Mouse (Mus musculus): ENCODE data around the gene Gm20388. TPM values are rescaled to one million over a fixed set of nuclear protein-coding genes. Genes with fewer than 3 reads are reported as not detected.

Gene Gm20388
- polyA plus RNA-seq, 1 experiment from 2014 or later, result not detected

DNA sequence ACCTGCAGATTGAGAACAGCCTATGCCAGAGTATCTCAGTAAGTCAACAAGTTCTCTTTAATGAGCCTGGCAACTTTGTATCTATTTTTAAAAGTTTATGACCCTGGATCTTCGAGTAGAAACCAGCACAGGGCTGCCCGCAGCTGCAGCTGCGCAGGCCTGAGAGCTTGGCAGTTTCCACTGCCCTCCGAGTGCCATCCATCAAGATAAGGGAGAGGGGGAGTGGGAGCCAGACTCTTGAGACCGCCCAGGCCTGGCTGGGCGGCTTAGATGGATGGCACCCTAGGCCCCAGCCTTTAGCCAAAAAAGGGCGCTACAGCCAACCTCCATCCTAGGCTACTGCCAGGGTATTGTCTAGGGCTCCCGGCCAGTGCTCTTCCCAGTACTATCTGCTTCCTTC is 1074.2 kb downstream of the Gm20388 start:
- WGBS, result 77% methylated on average over 8 of the region's 8 CpGs
- ATAC-seq (ENCODE audit: low FRiP score), result no peak
- Histone ChIP-seq H3K27ac (no peak overlapping the region), H3K27me3 (ENCODE audit: control insufficient read depth, insufficient read depth, low read length) (no peaks in the 10 kb centered on the region), H3K4me2 (replicated peaks) (no peak overlapping the region), H3K9me3 (ENCODE audit: control insufficient read depth, low read length) (no peaks in the 10 kb centered on the region), H3K4me1 (replicated peaks; ENCODE audit: control insufficient read depth, insufficient read depth, low read length) (no peaks in the 10 kb centered on the region), H3K36me3 (replicated peaks; ENCODE audit: control insufficient read depth, insufficient read depth) (no peaks in the 10 kb centered on the region), H3K9ac (no peak overlapping the region), H3K4me3 (replicated peaks; ENCODE audit: low read length) (no peak overlapping the region)
- no peak for DNase-seq (ENCODE audit: low spot score)

DNA sequence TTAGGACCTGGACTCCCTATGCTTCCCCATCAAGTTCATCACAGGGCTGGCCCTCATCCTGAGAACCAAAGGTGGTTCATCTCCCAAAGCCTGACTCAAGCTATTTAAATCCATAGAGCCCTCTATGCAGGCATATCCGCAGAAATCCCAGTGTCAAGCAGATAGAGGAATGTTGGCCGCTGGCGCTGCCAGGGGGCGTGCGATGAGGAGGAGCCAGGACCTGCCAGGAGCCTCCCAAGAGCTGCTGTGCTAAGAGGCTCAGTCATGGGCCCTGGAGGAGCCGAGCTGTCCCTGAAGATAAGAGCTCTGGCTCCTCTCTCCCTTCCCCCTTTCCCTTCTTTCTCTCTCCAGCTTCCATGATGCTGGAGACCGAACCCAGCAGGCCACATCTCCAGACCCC is 1075.4 kb downstream of the Gm20388 start:
- no peak overlapping the region for H3K4me2 ChIP-seq (replicated peaks)
- WGBS, result 79% methylated on average over 6 of the region's 7 CpGs
- no peak overlapping the region for H3K9ac ChIP-seq
- H3K36me3 ChIP-seq (replicated peaks; ENCODE audit: control insufficient read depth, insufficient read depth), result no peaks in the 10 kb centered on the region
- H3K9me3 ChIP-seq (ENCODE audit: control insufficient read depth, low read length), result no peaks in the 10 kb centered on the region
- no peaks in the 10 kb centered on the region for H3K27me3 ChIP-seq (ENCODE audit: control insufficient read depth, insufficient read depth, low read length)
- no peaks in the 10 kb centered on the region for H3K4me1 ChIP-seq (replicated peaks; ENCODE audit: control insufficient read depth, insufficient read depth, low read length)
- no peak overlapping the region for H3K27ac ChIP-seq
- DNase-seq (ENCODE audit: low spot score) (no peak), ATAC-seq (ENCODE audit: low FRiP score) (no peak)
- H3K4me3 ChIP-seq (replicated peaks; ENCODE audit: low read length), result no peak overlapping the region

DNA sequence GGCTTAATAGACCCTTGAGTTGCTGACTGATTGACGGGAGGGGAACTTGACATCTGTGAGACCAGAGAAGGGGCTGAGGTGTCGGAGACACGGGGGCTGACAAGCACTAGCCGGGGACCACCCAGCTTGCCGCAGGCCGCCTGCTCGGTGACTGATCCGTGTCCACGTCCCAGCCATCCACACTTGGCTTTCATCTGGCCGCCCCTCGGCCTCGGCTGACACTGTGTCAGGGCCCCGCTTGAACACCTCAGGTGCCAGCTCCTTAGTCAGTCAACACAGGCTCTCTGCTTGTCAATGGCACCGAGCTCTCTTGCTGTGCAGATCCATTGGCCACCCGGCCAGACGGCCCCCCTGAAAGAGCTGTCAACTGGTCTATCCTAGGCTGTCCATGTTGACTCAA is 1083.1 kb downstream of the Gm20388 start:
- ATAC-seq (ENCODE audit: low FRiP score) (no peak), DNase-seq (ENCODE audit: low spot score) (no peak)
- Histone ChIP-seq H3K27ac (no peak overlapping the region), H3K36me3 (replicated peaks; ENCODE audit: control insufficient read depth, insufficient read depth) (no peaks in the 10 kb centered on the region), H3K4me1 (replicated peaks; ENCODE audit: control insufficient read depth, insufficient read depth, low read length) (no peaks in the 10 kb centered on the region), H3K4me2 (replicated peaks) (no peak overlapping the region), H3K9me3 (ENCODE audit: control insufficient read depth, low read length) (no peaks in the 10 kb centered on the region), H3K27me3 (ENCODE audit: control insufficient read depth, insufficient read depth, low read length) (no peaks in the 10 kb centered on the region), H3K9ac (no peak overlapping the region), H3K4me3 (replicated peaks; ENCODE audit: low read length) (no peak overlapping the region)
- 84% methylated on average over 16 of the region's 16 CpGs for WGBS

DNA sequence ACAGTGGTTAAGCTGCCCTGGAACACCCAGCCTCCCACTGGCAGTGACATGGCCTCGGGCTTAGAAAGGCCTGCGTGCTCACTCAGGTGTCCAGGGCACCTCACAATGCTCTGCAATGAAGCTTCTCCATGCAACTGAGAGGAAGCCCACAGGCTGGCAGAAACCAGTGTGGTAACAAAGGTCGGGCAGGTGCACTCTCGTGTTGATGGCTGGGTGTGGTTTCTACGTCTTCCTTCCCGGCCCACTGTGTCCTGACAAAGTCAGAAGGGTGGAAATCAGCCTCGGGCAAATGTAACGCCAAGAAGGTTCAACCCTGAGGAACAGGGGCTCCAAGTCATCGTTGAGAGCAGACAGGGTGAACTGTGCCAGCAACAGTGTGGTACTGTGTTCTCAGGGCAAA is 1084.8 kb downstream of the Gm20388 start:
- Histone ChIP-seq H3K9me3 (ENCODE audit: control insufficient read depth, low read length) (no peaks in the 10 kb centered on the region), H3K4me1 (replicated peaks; ENCODE audit: control insufficient read depth, insufficient read depth, low read length) (no peaks in the 10 kb centered on the region), H3K27ac (no peak overlapping the region), H3K36me3 (replicated peaks; ENCODE audit: control insufficient read depth, insufficient read depth) (no peaks in the 10 kb centered on the region), H3K9ac (no peak overlapping the region), H3K4me3 (replicated peaks; ENCODE audit: low read length) (no peak overlapping the region), H3K4me2 (replicated peaks) (no peak overlapping the region), H3K27me3 (ENCODE audit: control insufficient read depth, insufficient read depth, low read length) (no peaks in the 10 kb centered on the region)
- WGBS, result 88% methylated on average over 9 of the region's 9 CpGs
- ATAC-seq (ENCODE audit: low FRiP score), result no peak
- DNase-seq (ENCODE audit: low spot score), result no peak

DNA sequence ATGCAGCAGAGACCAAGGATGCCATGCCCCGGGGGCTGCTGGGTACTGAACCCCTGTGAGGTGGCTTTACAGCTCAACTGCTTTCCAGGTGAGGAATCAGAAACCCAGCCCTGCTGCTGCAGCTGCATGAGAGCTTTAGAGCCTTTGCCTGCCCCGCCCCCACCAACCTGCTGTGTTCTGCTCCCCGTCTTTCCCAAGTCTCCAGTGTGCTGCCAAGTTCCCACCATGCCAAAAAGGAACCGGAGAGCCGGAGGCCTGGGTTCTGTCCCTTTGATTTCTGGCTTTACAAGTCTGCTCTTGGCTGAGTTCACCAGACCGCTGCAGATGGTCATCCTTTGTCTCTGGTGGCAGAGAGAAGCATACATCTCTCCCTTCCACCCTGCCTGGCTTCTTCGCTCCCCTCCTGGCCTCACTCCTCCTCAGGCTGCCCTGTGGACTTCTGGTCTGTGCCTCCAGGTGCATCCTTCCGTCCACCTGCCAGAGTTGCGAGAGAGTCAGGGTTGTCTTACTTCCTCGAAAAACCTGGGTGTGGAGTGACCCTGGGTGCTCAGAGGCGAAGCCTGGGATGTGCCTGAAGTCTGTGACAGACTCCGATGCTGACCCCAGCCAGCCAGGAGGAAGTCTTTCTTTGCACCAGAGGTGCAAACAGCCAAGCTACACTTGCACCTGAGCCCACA is 1086.4 kb downstream of the Gm20388 start:
- no peak overlapping the region for H3K27ac ChIP-seq
- no peak overlapping the region for H3K9ac ChIP-seq
- no peaks in the 10 kb centered on the region for H3K4me1 ChIP-seq (replicated peaks; ENCODE audit: control insufficient read depth, insufficient read depth, low read length)
- H3K27me3 ChIP-seq (ENCODE audit: control insufficient read depth, insufficient read depth, low read length), result no peaks in the 10 kb centered on the region
- no peaks in the 10 kb centered on the region for H3K9me3 ChIP-seq (ENCODE audit: control insufficient read depth, low read length)
- no peak for DNase-seq (ENCODE audit: low spot score)
- no peaks in the 10 kb centered on the region for H3K36me3 ChIP-seq (replicated peaks; ENCODE audit: control insufficient read depth, insufficient read depth)
- no peak overlapping the region for H3K4me3 ChIP-seq (replicated peaks; ENCODE audit: low read length)
- no peak for ATAC-seq (ENCODE audit: low FRiP score)
- WGBS, result 65% methylated on average over 12 of the region's 12 CpGs
- H3K4me2 ChIP-seq (replicated peaks), result no peak overlapping the region

DNA sequence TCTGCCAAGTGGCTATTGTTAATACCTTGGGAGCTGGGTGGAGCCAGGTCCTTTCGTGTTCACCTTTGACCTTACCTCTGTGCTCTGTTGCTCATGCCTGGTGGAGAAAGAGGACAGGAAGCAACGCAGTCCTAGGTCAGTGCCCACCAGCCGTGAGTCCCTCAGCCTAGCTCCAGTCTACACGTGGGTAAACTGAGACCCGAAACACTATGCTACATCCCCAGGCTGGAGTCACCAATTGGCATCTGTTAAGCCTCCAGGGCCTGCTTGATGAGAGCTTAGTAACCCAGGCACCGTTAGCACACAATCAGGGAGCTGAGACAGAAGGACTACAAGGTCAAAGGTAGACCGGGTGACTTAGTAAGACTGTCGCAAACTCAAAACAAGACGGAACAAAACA is 1087.3 kb downstream of the Gm20388 start:
- H3K27me3 ChIP-seq (ENCODE audit: control insufficient read depth, insufficient read depth, low read length), result no peaks in the 10 kb centered on the region
- no peak for DNase-seq (ENCODE audit: low spot score)
- no peak for ATAC-seq (ENCODE audit: low FRiP score)
- H3K9ac ChIP-seq, result no peak overlapping the region
- no peak overlapping the region for H3K27ac ChIP-seq
- no peak overlapping the region for H3K4me2 ChIP-seq (replicated peaks)
- WGBS, result 78% methylated on average over 9 of the region's 9 CpGs
- no peak overlapping the region for H3K4me3 ChIP-seq (replicated peaks; ENCODE audit: low read length)
- H3K36me3 ChIP-seq (replicated peaks; ENCODE audit: control insufficient read depth, insufficient read depth), result no peaks in the 10 kb centered on the region
- 0 out of 2 replicates have a peak, but pooled peaks cover 4% of the 10 kb centered on the region for H3K4me1 ChIP-seq (replicated peaks; ENCODE audit: control insufficient read depth, insufficient read depth, low read length)
- no peaks in the 10 kb centered on the region for H3K9me3 ChIP-seq (ENCODE audit: control insufficient read depth, low read length)

DNA sequence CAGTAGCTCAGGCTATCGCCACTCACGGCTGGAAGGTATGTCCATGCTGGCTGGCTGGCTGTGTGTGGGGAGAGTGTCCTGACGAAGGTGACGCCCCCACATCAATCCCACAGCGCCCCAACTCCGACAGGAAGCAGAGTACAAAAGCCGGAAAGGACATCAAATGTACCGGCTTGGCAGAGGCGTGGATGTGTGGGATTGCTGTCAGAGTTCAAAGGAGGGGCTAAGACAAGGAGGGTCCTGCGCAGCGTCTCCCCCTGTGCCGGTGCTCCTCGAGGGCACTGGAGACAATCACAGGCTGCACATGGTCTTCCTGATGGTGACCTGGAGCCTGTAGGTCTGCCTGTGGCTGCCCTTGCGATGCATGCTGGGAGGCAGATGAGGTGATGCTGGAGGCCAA is 1088.3 kb downstream of the Gm20388 start:
- Histone ChIP-seq H3K9me3 (ENCODE audit: control insufficient read depth, low read length) (no peaks in the 10 kb centered on the region), H3K4me3 (replicated peaks; ENCODE audit: low read length) (no peak overlapping the region), H3K36me3 (replicated peaks; ENCODE audit: control insufficient read depth, insufficient read depth) (no peaks in the 10 kb centered on the region), H3K9ac (no peak overlapping the region), H3K27ac (no peak overlapping the region), H3K4me2 (replicated peaks) (no peak overlapping the region), H3K4me1 (replicated peaks; ENCODE audit: control insufficient read depth, insufficient read depth, low read length) (0 out of 2 replicates have a peak, but pooled peaks cover 6% of the 10 kb centered on the region), H3K27me3 (ENCODE audit: control insufficient read depth, insufficient read depth, low read length) (no peaks in the 10 kb centered on the region)
- 79% methylated on average over 14 of the region's 14 CpGs for WGBS
- DNase-seq (ENCODE audit: low spot score), result no peak
- ATAC-seq (ENCODE audit: low FRiP score), result no peak

DNA sequence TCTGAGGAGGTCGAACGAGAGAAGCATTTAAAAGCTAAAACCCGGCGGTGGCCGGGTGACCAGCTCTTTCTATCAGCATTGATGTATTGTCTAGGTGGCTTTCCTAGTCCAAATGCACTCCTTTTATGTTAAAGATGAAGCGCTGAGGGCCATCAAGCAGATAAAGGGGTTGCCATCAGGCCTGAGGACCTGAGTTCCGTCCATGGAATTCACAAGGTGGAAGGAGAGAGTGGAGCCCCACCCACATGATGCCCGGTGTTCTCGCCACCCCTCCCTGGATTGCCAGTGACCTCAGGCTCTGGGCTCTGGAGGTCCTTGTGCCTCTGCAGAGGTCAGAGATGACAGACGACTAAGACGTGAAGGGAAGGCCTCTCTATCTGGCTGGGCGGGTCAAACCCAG is 1091.3 kb downstream of the Gm20388 start:
- no peaks in the 10 kb centered on the region for H3K36me3 ChIP-seq (replicated peaks; ENCODE audit: control insufficient read depth, insufficient read depth)
- H3K27ac ChIP-seq, result no peak overlapping the region
- H3K4me1 ChIP-seq (replicated peaks; ENCODE audit: control insufficient read depth, insufficient read depth, low read length), result 0 out of 2 replicates have a peak, but pooled peaks cover 6% of the 10 kb centered on the region
- WGBS, result 79% methylated on average over 12 of the region's 12 CpGs
- H3K9me3 ChIP-seq (ENCODE audit: control insufficient read depth, low read length), result peaks cover 14% of the 10 kb centered on the region
- no peak overlapping the region for H3K9ac ChIP-seq
- H3K4me3 ChIP-seq (replicated peaks; ENCODE audit: low read length), result no peak overlapping the region
- DNase-seq (ENCODE audit: low spot score) (no peak), ATAC-seq (ENCODE audit: low FRiP score) (no peak)
- H3K4me2 ChIP-seq (replicated peaks), result no peak overlapping the region
- no peaks in the 10 kb centered on the region for H3K27me3 ChIP-seq (ENCODE audit: control insufficient read depth, insufficient read depth, low read length)

DNA sequence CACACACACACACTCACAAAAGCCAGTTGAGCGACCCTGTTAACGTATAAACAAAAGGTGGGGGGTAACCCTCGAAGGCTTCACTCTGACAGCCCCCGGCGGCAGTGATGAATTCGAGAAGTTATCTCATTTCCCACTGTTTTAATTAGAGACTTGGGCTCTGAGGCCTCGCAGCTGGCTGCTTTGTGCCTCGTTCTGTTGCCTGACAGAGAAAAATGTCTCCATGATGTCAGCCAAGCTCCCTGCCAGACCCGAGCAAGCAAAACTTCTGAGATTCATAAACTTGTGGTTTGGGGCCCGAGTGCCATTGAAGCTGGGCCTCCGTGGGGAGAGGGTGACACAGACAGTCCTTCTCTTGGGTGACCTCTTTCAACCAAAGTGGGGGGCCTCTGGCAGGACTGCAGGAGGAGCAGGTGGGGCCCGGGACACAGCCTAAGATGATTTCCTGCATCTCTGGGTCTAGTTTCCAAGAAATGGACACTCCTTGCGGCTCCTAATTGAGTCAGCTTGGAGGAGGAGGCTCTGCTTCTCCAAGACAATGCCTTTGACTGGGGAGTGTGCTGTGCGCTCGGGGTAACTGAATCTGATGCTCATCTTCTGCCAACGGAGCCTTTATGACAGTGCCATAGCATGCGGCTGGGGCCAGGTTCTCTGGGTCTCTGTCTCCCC is 1092.4 kb downstream of the Gm20388 start:
- H3K4me2 ChIP-seq (replicated peaks), result no peak overlapping the region
- DNase-seq (ENCODE audit: low spot score) (peak; percentile 59), ATAC-seq (ENCODE audit: low FRiP score) (no peak)
- WGBS, result 43% methylated on average over 17 of the region's 17 CpGs
- H3K4me3 ChIP-seq (replicated peaks; ENCODE audit: low read length), result no peak overlapping the region
- H3K4me1 ChIP-seq (replicated peaks; ENCODE audit: control insufficient read depth, insufficient read depth, low read length), result 0 out of 2 replicates have a peak, but pooled peaks cover 6% of the 10 kb centered on the region
- peaks cover 14% of the 10 kb centered on the region for H3K9me3 ChIP-seq (ENCODE audit: control insufficient read depth, low read length)
- H3K27ac ChIP-seq, result peak overlapping the region; percentile 47; the same call in 1 of the 2 replicates
- H3K27me3 ChIP-seq (ENCODE audit: control insufficient read depth, insufficient read depth, low read length), result no peaks in the 10 kb centered on the region
- H3K36me3 ChIP-seq (replicated peaks; ENCODE audit: control insufficient read depth, insufficient read depth), result no peaks in the 10 kb centered on the region
- H3K9ac ChIP-seq, result no peak overlapping the region
